Mouse (Mus musculus): ENCODE data around the gene Map4k3. TPM values are rescaled to one million over a fixed set of nuclear protein-coding genes. Genes with fewer than 3 reads are reported as not detected.

Map4k3 gene
- polyA plus RNA-seq, 1 experiment, result 2.8 TPM

- WGBS, result 80% methylated on average over 4 of the region's 4 CpGs
- H3K4me3 ChIP-seq (replicated peaks; ENCODE audit: control insufficient read depth, low read depth, low read length), result no peak overlapping the region
- no peak for TF ChIP-seq CTCF (IDR thresholded peaks at IDR 0.05; ENCODE audit: control insufficient read depth, insufficient read depth, low read length)
- no peak for TF ChIP-seq POLR2A (IDR thresholded peaks at IDR 0.05; ENCODE audit: borderline replicate concordance, control insufficient read depth, low read depth, low read length)
- H3K4me1 ChIP-seq (ENCODE audit: control insufficient read depth, insufficient read depth, low read length), result no peaks in the 10 kb centered on the region
- H3K27ac ChIP-seq (ENCODE audit: control insufficient read depth, insufficient read depth, low read depth, low read length, poor library complexity), result no peak overlapping the region
These were observed 64.7 kb downstream of the Map4k3 start for GRCm38 (mm10) chr17:80663623-80664022.

GRCm38 (mm10) chr17:80662836-80663620, 65.3 kb downstream of the Map4k3 start:
- no peak overlapping the region for H3K4me3 ChIP-seq (replicated peaks; ENCODE audit: control insufficient read depth, low read depth, low read length)
- no peak overlapping the region for H3K27ac ChIP-seq (ENCODE audit: control insufficient read depth, insufficient read depth, low read depth, low read length, poor library complexity)
- TF ChIP-seq POLR2A (IDR thresholded peaks at IDR 0.05; ENCODE audit: borderline replicate concordance, control insufficient read depth, low read depth, low read length) (no peak), CTCF (IDR thresholded peaks at IDR 0.05; ENCODE audit: control insufficient read depth, insufficient read depth, low read length) (no peak)
- WGBS, result 82% methylated on average over 7 of the region's 7 CpGs
- no peaks in the 10 kb centered on the region for H3K4me1 ChIP-seq (ENCODE audit: control insufficient read depth, insufficient read depth, low read length)

GRCm38 (mm10) chr17:80661896-80662295, 66.4 kb downstream of the Map4k3 start:
- no peak overlapping the region for H3K4me3 ChIP-seq (replicated peaks; ENCODE audit: control insufficient read depth, low read depth, low read length)
- no peak overlapping the region for H3K27ac ChIP-seq (ENCODE audit: control insufficient read depth, insufficient read depth, low read depth, low read length, poor library complexity)
- TF ChIP-seq POLR2A (IDR thresholded peaks at IDR 0.05; ENCODE audit: borderline replicate concordance, control insufficient read depth, low read depth, low read length), result no peak
- no peak for TF ChIP-seq CTCF (IDR thresholded peaks at IDR 0.05; ENCODE audit: control insufficient read depth, insufficient read depth, low read length)
- no peaks in the 10 kb centered on the region for H3K4me1 ChIP-seq (ENCODE audit: control insufficient read depth, insufficient read depth, low read length)
- 85% methylated on average over 3 of the region's 3 CpGs for WGBS

- Histone ChIP-seq H3K27ac (ENCODE audit: control insufficient read depth, insufficient read depth, low read depth, low read length, poor library complexity) (no peak overlapping the region), H3K4me1 (ENCODE audit: control insufficient read depth, insufficient read depth, low read length) (no peaks in the 10 kb centered on the region), H3K4me3 (replicated peaks; ENCODE audit: control insufficient read depth, low read depth, low read length) (no peak overlapping the region)
- 84% methylated on average over 15 of the region's 15 CpGs for WGBS
- TF ChIP-seq CTCF (IDR thresholded peaks at IDR 0.05; ENCODE audit: control insufficient read depth, insufficient read depth, low read length) (no peak), POLR2A (IDR thresholded peaks at IDR 0.05; ENCODE audit: borderline replicate concordance, control insufficient read depth, low read depth, low read length) (no peak)
These were observed 67.4 kb downstream of the Map4k3 start for GRCm38 (mm10) chr17:80660707-80661380.

- 81% methylated on average over 2 of the region's 2 CpGs for WGBS
- Histone ChIP-seq H3K4me1 (ENCODE audit: control insufficient read depth, insufficient read depth, low read length) (no peaks in the 10 kb centered on the region), H3K4me3 (replicated peaks; ENCODE audit: control insufficient read depth, low read depth, low read length) (no peak overlapping the region), H3K27ac (ENCODE audit: control insufficient read depth, insufficient read depth, low read depth, low read length, poor library complexity) (no peak overlapping the region)
- TF ChIP-seq POLR2A (IDR thresholded peaks at IDR 0.05; ENCODE audit: borderline replicate concordance, control insufficient read depth, low read depth, low read length), result no peak
- TF ChIP-seq CTCF (IDR thresholded peaks at IDR 0.05; ENCODE audit: control insufficient read depth, insufficient read depth, low read length), result no peak
These were observed 68.1 kb downstream of the Map4k3 start for GRCm38 (mm10) chr17:80660234-80660633.

- no peak overlapping the region for H3K27ac ChIP-seq (ENCODE audit: control insufficient read depth, insufficient read depth, low read depth, low read length, poor library complexity)
- no peak overlapping the region for H3K4me3 ChIP-seq (replicated peaks; ENCODE audit: control insufficient read depth, low read depth, low read length)
- no peak for TF ChIP-seq POLR2A (IDR thresholded peaks at IDR 0.05; ENCODE audit: borderline replicate concordance, control insufficient read depth, low read depth, low read length)
- TF ChIP-seq CTCF (IDR thresholded peaks at IDR 0.05; ENCODE audit: control insufficient read depth, insufficient read depth, low read length), result no peak
- H3K4me1 ChIP-seq (ENCODE audit: control insufficient read depth, insufficient read depth, low read length), result no peaks in the 10 kb centered on the region
- 86% methylated on average over 5 of the region's 5 CpGs for WGBS
These were observed 68.5 kb downstream of the Map4k3 start for GRCm38 (mm10) chr17:80659821-80660220.

GRCm38 (mm10) chr17:80654323-80654722, 74.0 kb downstream of the Map4k3 start:
- no peak for TF ChIP-seq CTCF (IDR thresholded peaks at IDR 0.05; ENCODE audit: control insufficient read depth, insufficient read depth, low read length)
- TF ChIP-seq POLR2A (IDR thresholded peaks at IDR 0.05; ENCODE audit: borderline replicate concordance, control insufficient read depth, low read depth, low read length), result no peak

GRCm38 (mm10) chr17:80652740-80653139, 75.5 kb downstream of the Map4k3 start:
- Histone ChIP-seq H3K4me1 (ENCODE audit: control insufficient read depth, insufficient read depth, low read length) (no peaks in the 10 kb centered on the region), H3K4me3 (replicated peaks; ENCODE audit: control insufficient read depth, low read depth, low read length) (no peak overlapping the region), H3K27ac (ENCODE audit: control insufficient read depth, insufficient read depth, low read depth, low read length, poor library complexity) (no peak overlapping the region)
- TF ChIP-seq CTCF (IDR thresholded peaks at IDR 0.05; ENCODE audit: control insufficient read depth, insufficient read depth, low read length), result no peak
- TF ChIP-seq POLR2A (IDR thresholded peaks at IDR 0.05; ENCODE audit: borderline replicate concordance, control insufficient read depth, low read depth, low read length), result no peak
- WGBS, result 74% methylated on average over 6 of the region's 6 CpGs

More at GRCm38 (mm10) chr17:80654323-80654722, 74.0 kb downstream of the Map4k3 start:
- H3K4me1 ChIP-seq (ENCODE audit: control insufficient read depth, insufficient read depth, low read length), result no peaks in the 10 kb centered on the region
- WGBS, result 89% methylated on average over 3 of the region's 3 CpGs
- no peak overlapping the region for H3K27ac ChIP-seq (ENCODE audit: control insufficient read depth, insufficient read depth, low read depth, low read length, poor library complexity)
- H3K4me3 ChIP-seq (replicated peaks; ENCODE audit: control insufficient read depth, low read depth, low read length), result no peak overlapping the region

All from bone marrow, adult 2 months (tissue).